Mouse (Mus musculus) spleen, adult 2 months (tissue): Measurements from ENCODE around the gene Arhgdib. TPM values are rescaled to one million over a fixed set of nuclear protein-coding genes. Genes with fewer than 3 reads are reported as not detected.

Source experiments
- DNase-seq, 2 experiments: peaks; one replicate each; pipeline versions ENCODE4 v3.0.0 to v3.0.0-alpha.2; 2012 to 2021; ENCODE audit warnings: low spot score in 2 of 2, low read depth in 1 of 2
- H3K27ac ChIP-seq: fragments of 200-500 bp; 2 replicates; pipeline ENCODE4 v1.5.1; 2012; ENCODE audit warnings: low read length, inconsistent platforms; ENCODE audit not compliant: insufficient read depth
- H3K27me3 ChIP-seq: fragments of 200-500 bp; 2 replicates; pipeline ENCODE4 v1.6.1; 2012; ENCODE audit warnings: mild to moderate bottlenecking, moderate library complexity, low read length, inconsistent platforms; ENCODE audit not compliant: control insufficient read depth, insufficient read depth
- H3K36me3 ChIP-seq: fragments of 200-500 bp; 2 replicates; pipeline ENCODE4 v1.6.1; 2012; ENCODE audit warnings: mild to moderate bottlenecking, low read length, inconsistent platforms; ENCODE audit not compliant: control insufficient read depth, insufficient read depth
- H3K4me1 ChIP-seq: fragments of 200-500 bp; 2 replicates; pipeline ENCODE4 v1.6.1; 2011; ENCODE audit warnings: inconsistent platforms; ENCODE audit not compliant: control insufficient read depth, insufficient read depth, insufficient read length
- H3K4me3 ChIP-seq: fragments of 200-500 bp; 2 replicates; pipeline ENCODE4 v1.5.1; 2011; ENCODE audit warnings: mild to moderate bottlenecking, inconsistent platforms; ENCODE audit not compliant: insufficient read depth, insufficient read length; ENCODE audit errors: extremely low read depth
- CTCF ChIP-seq: fragments of 200-500 bp; IDR thresholded peaks from 2 replicates; pipeline ENCODE4 v1.5.1; 2011; ENCODE audit warnings: mild to moderate bottlenecking, inconsistent platforms; ENCODE audit not compliant: insufficient read depth, insufficient read length, insufficient replicate concordance; ENCODE audit errors: extremely low read depth
- POLR2A ChIP-seq: fragments of 200-500 bp; IDR thresholded peaks from 2 replicates; pipeline ENCODE4 v1.6.1; 2011; ENCODE audit warnings: low read depth, low read length, inconsistent platforms
- WGBS: fragments of 180-500 bp; shearing (Covaris S2); methylation state at CpG from one replicate; pipeline ENCODE4 v1.1.7; 2018; 5-methylcytosine and 5-hydroxymethylcytosine counted together
- polyA plus RNA-seq: library from polyadenylated mRNA; depleted of rRNA; stranded (reverse); fragments of >200 nt; gene quantifications from 2 replicates; pipeline ENCODE4 v1.2.3, GENCODE M21; 2012

Arhgdib gene
- polyA plus RNA-seq, 1 experiment = 386 TPM

DNA sequence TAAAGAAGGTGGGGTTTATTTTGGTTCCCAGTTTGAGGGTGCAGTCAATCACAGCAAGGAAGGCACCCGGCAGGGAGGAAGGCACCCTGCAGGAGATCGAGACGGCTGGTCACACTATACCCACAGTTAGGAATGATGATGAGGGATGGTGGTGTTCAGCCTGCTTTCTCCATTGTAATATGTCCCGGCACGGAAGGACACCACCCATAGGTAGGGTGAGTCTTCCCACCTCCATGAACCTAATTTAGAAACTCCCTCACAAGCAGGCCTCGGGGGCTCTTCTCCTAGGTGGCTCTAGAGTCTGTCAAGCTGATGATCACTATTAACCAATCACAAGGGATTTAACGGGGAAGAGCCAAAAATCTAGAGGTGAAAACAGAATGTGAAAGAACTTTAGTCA is 18.8 kb downstream of the Arhgdib start:
- no peaks in the 10 kb centered on the region for H3K27me3 ChIP-seq
- WGBS = 84% methylated on average over 7 of the region's 7 CpGs
- TF ChIP-seq POLR2A (no peak), CTCF (no peak)

DNA sequence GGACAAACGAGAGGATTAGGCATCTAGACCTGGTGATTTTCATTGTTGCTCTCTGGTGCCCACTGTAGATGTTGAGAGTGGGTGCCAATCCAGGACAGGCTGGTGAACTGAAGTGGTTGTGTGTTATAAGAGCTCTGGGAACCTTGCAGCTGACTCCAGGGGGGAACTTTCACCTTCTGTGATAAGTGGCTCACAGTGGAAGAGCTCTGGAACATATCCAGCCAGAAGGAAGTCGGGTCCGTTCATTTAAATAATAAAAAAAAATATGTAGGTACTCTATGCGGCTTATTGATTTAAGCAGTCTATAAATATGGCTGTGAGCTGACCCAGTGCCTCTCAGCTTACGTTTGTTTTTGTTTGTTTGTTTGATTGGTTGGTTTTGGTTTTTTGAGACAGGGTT is 19.6 kb downstream of the Arhgdib start, which contains the start of gene Erp27:
TSS of gene Erp27 (minus strand) at position 101 of the 400 bp plus-strand sequence.
- no peak for TF ChIP-seq CTCF
- no peak for TF ChIP-seq POLR2A
- H3K27me3 ChIP-seq = no peaks in the 10 kb centered on the region
- H3K27ac ChIP-seq = no peak within 1 kb of the TSS
- H3K4me3 ChIP-seq = no peak within 1 kb of the TSS
- WGBS = 69% methylated on average over 5 of the region's 5 CpGs
- peaks cover 4% of the 10 kb centered on the region; the same call in 1 of the 2 replicates for H3K4me1 ChIP-seq
- no peak for DNase-seq
- H3K36me3 ChIP-seq = peaks cover 40% of the 10 kb centered on the region

More for the DNA sequence above, 18.8 kb downstream of the Arhgdib start:
- no peak overlapping the region for H3K4me3 ChIP-seq
- peaks cover 47% of the 10 kb centered on the region for H3K36me3 ChIP-seq
- H3K27ac ChIP-seq = no peak overlapping the region
- H3K4me1 ChIP-seq = peaks cover 4% of the 10 kb centered on the region; the same call in 1 of the 2 replicates
- DNase-seq = no peak

DNA sequence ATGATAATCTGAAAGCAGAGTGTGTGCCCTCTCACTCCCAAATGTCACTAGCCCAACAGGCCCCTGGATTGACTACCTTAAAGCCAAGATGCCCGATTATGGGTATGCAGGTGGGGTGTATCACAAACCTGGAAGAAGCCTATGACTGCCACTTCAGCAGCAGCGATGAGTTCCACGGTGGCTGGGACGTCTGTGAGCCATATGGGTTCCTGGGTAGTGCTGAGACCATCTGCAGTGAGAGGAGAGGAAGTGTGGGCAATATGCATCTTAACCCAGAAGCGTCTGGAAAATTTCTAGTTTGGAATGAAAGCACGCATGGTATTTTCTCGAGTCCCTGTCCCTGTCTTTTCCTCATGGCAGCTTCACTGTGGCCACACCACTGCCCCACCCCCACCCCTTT is 20.1 kb downstream of the Arhgdib start:
- Histone ChIP-seq H3K4me1 (peaks cover 4% of the 10 kb centered on the region; the same call in 1 of the 2 replicates), H3K27ac (no peak overlapping the region), H3K4me3 (no peak overlapping the region), H3K36me3 (peaks cover 35% of the 10 kb centered on the region), H3K27me3 (no peaks in the 10 kb centered on the region)
- WGBS = 42% methylated on average over 7 of the region's 7 CpGs
- DNase-seq = no peak
- TF ChIP-seq POLR2A (no peak), CTCF (no peak)

DNA sequence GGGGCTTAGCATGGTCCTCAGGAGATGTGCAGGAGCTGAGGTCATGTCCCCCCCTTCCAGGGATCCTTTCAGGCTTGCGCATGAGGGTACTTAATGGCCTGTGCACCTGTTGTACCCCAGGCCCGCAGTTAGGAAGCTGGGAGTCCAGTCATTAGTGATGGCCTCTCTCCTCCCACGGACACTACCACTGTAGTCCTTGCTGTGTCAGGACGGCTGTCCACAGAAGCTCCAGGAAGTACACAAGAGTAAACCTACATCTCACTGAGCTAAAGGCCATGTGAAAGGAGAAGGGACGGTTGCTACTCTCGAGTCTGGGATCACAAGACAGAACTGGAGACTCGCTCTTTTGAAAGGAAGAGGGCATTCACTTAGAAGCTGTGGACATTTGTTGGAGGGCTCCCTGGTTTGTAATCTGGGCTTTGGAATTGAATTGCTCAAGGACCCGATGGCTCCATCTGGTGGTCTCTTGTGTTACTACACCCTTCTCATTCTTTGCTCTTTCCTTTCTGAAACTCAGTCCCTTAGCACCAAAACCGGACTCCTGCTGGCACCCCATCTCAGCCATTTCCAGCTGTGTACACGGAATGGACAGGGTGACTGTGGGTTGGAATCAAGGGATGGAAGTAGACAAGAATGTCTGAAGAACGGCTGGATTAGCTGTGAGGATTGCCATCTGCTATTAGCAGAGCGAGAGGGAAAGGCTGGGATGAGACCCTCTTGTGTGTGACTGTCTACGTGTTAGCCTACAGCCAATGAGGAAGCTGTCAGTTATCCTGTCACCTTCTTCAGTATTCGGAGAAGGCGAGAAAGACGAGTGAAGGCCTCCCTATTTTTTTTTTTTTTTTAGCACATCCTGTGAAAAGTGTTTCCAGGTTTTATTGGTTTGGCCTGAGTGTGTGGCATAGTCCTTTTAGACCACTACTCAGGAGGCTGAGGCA is 21.1 kb downstream of the Arhgdib start:
- no peak overlapping the region for H3K4me3 ChIP-seq
- H3K27me3 ChIP-seq = no peaks in the 10 kb centered on the region
- TF ChIP-seq POLR2A = no peak
- TF ChIP-seq CTCF = peak; percentile 31; the same call in 1 of the 2 replicates
- peak in 1 of 2 experiments; percentile 54 for DNase-seq
- peaks cover 30% of the 10 kb centered on the region for H3K36me3 ChIP-seq
- H3K4me1 ChIP-seq = peaks cover 4% of the 10 kb centered on the region; the same call in 1 of the 2 replicates
- H3K27ac ChIP-seq = no peak overlapping the region
- WGBS = 46% methylated on average over 16 of the region's 16 CpGs

DNA sequence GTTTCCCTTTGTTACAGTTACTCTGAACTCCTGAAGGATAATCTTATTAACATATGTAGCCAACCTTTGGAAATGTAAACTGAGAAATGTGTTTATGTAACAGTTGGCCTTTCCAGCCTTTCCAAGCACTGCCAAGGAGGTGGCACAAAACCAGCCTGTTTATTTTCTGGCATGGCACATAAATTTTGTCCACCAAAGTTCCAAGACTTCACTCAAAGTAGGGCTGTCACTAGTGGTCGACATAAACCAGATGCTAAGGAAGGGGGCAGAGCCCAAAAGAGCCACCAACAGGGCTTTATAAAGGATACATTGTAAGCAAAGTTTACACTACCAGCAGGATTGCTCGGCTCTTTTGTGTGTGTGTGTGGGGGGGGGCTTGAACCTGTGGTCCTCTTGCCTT is 23.8 kb downstream of the Arhgdib start:
- H3K4me1 ChIP-seq = peaks cover 4% of the 10 kb centered on the region; the same call in 1 of the 2 replicates
- no peak for DNase-seq
- WGBS = 77% methylated on average over 2 of the region's 2 CpGs
- no peak overlapping the region for H3K4me3 ChIP-seq
- H3K27me3 ChIP-seq = no peaks in the 10 kb centered on the region
- H3K27ac ChIP-seq = no peak overlapping the region
- H3K36me3 ChIP-seq = peaks cover 16% of the 10 kb centered on the region
- TF ChIP-seq CTCF (no peak), POLR2A (no peak)

DNA sequence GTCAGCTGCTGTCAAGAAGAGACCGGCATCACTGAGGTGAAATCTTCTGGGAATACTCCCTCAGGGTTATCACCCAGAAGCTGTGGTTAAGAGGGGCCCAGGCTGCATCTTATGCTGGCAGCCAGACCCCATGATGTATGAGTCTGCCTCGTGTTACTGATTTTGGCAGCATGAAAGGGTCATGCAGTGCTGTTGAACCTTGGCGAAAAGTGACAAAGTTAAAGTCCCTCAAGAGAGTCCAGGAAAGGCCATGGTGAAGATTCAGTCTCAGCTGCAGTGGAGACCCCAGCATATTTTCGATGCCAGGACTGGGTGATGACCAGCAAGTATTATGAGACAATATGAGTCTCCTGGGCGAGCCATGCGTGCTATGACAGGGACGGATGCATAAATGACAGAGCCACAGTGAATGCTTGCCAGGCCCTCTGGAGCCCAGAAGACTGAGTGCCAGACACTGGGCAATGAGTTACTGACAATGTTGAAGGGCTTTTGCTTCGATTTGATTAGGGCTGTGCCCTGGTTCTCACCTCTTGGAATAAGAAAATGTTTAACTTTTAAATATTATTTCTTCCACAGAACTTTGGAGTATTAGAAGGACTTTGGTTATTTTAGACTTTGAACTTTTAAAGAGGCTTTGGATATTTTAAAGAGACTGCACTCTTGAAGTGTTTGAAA is 25.8 kb downstream of the Arhgdib start:
- Histone ChIP-seq H3K4me1 (peaks cover 4% of the 10 kb centered on the region; the same call in 1 of the 2 replicates), H3K27me3 (no peaks in the 10 kb centered on the region), H3K27ac (no peak overlapping the region), H3K4me3 (no peak overlapping the region), H3K36me3 (peaks cover 14% of the 10 kb centered on the region)
- DNase-seq = no peak
- no peak for TF ChIP-seq CTCF
- no peak for TF ChIP-seq POLR2A
- WGBS = 84% methylated on average over 8 of the region's 8 CpGs

DNA sequence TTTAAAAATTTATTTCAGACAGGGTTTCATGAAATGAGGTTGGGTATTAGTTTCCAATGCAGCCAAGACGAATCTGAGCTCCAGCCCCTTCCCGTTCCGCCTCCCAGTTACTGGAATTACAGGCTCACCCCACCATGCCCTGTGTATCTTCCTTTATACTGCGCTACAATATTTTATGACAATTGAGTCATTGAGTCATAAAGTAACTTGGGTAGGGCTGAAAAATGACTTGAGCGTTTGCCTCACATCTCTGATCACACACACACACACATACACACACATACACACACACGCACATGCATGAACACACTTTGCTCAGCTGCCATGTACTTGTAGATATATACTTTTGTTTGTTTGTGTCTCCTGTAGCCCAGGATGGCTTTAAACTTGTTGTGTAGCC is 27.5 kb downstream of the Arhgdib start:
- DNase-seq = no peak
- TF ChIP-seq POLR2A (no peak), CTCF (no peak)
- peaks cover 15% of the 10 kb centered on the region for H3K36me3 ChIP-seq
- H3K4me1 ChIP-seq = no peaks in the 10 kb centered on the region
- 92% methylated on average over 6 of the region's 6 CpGs for WGBS
- H3K27me3 ChIP-seq = no peaks in the 10 kb centered on the region
- H3K27ac ChIP-seq = no peak overlapping the region
- H3K4me3 ChIP-seq = no peak overlapping the region
